Mouse (Mus musculus): ENCODE results near the gene Xpot.

GRCm38 (mm10) chr10:121640944-121641271, 14.8 kb upstream of the Xpot start:
- TF ChIP-seq TAL1 (IDR thresholded peaks at IDR 0.05; ENCODE audit: low read length), result no peak
- no peak for TF ChIP-seq GATA1 (IDR thresholded peaks at IDR 0.05; ENCODE audit: low read length)
